13 mouse cellular contexts compared by ENCODE assay signal in the genomic region with DNA sequence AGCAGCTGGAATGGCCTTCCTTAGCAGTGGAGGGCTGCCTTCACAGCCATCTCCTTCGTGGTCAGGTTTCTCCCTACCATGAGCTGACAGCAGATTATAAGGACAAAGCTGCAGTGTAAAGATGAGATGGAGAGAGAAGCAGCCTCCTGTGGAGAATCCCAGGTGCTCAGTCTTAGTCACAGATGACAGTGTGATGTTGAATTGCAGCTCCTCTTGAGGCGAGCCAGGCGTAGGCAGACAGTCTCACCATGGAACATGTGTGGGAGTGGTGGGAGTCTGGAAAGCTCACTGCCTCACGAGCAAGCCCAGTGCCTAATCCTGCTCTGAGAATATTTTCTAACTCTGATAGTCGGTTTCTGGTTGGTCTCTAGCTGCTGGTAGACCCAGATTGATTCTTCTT. TPM values are rescaled to one million over a fixed set of nuclear protein-coding genes. Genes with fewer than 3 reads are reported as not detected.
A peak's percentile ranks its signal among the peaks of the same experiment; 100 is the strongest.
DNase-seq lines count a peak whose midpoint lies in the region; ATAC-seq lines count a peak whose summit lies in the region.
"Had no signal": no experiment of that assay in that cellular context is flagged by ENCODE, and none has a peak within 500 bp of the region (broad histone marks: within the 10 kb centered on the region; RNA-seq: fewer than 3 reads in every experiment).

No protein-coding gene starts in this region.

- no peak overlapping the region for H3K27ac ChIP-seq in neural tube, embryonic 15.5 days (replicated peaks)
- H3K27ac ChIP-seq: embryonic facial prominence, embryonic 10.5 days; forebrain, embryonic 12.5 days; lung, embryonic 15.5 days; neural tube, embryonic 12.5 days had no signal

- 93% methylated on average over 5 of the region's 5 CpGs for WGBS in neural tube, embryonic 15.5 days

- no peaks in the 10 kb centered on the region for H3K9me3 ChIP-seq in neural tube, embryonic 15.5 days (replicated peaks)
- H3K9me3 ChIP-seq: embryonic facial prominence, embryonic 10.5 days; forebrain, embryonic 12.5 days; lung, embryonic 15.5 days; neural tube, embryonic 12.5 days had no signal

- no peak for ATAC-seq in neural tube, embryonic 15.5 days (ENCODE audit: low FRiP score)
- ATAC-seq in erythroid progenitor cell, adult 5-6 weeks (replicated peaks; ENCODE audit: low FRiP score, poor library complexity, severe bottlenecking) = no peak

- no peak overlapping the region for H3K4me2 ChIP-seq in neural tube, embryonic 15.5 days
- H3K4me2 ChIP-seq: forebrain, embryonic 12.5 days; lung, embryonic 15.5 days; neural tube, embryonic 12.5 days had no signal

- H3K9ac ChIP-seq in neural tube, embryonic 15.5 days (replicated peaks) = 0 out of 2 replicates have a peak overlapping the region, but pooled peaks have one; percentile 22
- H3K9ac ChIP-seq: forebrain, embryonic 12.5 days; lung, embryonic 15.5 days; neural tube, embryonic 12.5 days had no signal

- no peaks in the 10 kb centered on the region for H3K27me3 ChIP-seq in neural tube, embryonic 15.5 days (replicated peaks)
- H3K27me3 ChIP-seq: forebrain, embryonic 12.5 days; lung, embryonic 15.5 days; neural tube, embryonic 12.5 days had no signal

- H3K36me3 ChIP-seq in neural tube, embryonic 15.5 days = peaks cover 59% of the 10 kb centered on the region

- H3K4me1 ChIP-seq in neural tube, embryonic 15.5 days = peaks cover 31% of the 10 kb centered on the region

- no peak overlapping the region for H3K4me3 ChIP-seq in neural tube, embryonic 15.5 days (replicated peaks)
- H3K4me3 ChIP-seq: embryonic facial prominence, embryonic 10.5 days; forebrain, embryonic 12.5 days; lung, embryonic 15.5 days; neural tube, embryonic 12.5 days had no signal

- peak; percentile 36 for DNase-seq in cerebellum, adult 11-12 months
- DNase-seq in cerebellum, adult 9-11 months = no peak
- DNase-seq in neural tube, embryonic 10.5 days (ENCODE audit: extremely low spot score, low spot score) = no peak
- peak; percentile 79 to 85 for DNase-seq in left cerebral cortex, adult 18-20 months (ENCODE audit: low spot score in 2 of 2)
- DNase-seq in right cerebral cortex, postnatal 36 days (ENCODE audit: low spot score in 2 of 2) = peak; percentile 83 to 91
- no peak for DNase-seq in retina, embryonic 14.5 days (ENCODE audit: low spot score)
- DNase-seq: kidney, postnatal 14 days had no signal

RNA-seq across cellular contexts. Expression of a gene that starts 3.0 kb away (rescaled TPM):
- 102 and 109 TPM in 2 replicates for polyA plus RNA-seq in neural tube, embryonic 15.5 days (2015; fragmentation: Nextera tagmentation; extraction: Ambion mirVana)
- total RNA-seq in left cerebral cortex, adult 18-20 months (2021) = 100 to 1,000 TPM; 351 to 360 TPM
- 65.4 and 75.3 TPM in 2 replicates for total RNA-seq in erythroid progenitor cell, adult 5-6 weeks (2015; ENCODE audit: low replicate concordance)
- 117 and 119 TPM in 2 replicates for total RNA-seq in erythroid progenitor cell, adult 5-6 weeks (2017; ENCODE audit: low replicate concordance)

RNA-seq across cellular contexts. Expression of a gene that starts 30.8 kb away (rescaled TPM):
- 41.4 and 42.0 TPM in 2 replicates for polyA plus RNA-seq in neural tube, embryonic 15.5 days (2015; fragmentation: Nextera tagmentation; extraction: Ambion mirVana)
- 10 to 100 TPM; 59.7 to 64.1 TPM for total RNA-seq in left cerebral cortex, adult 18-20 months (2021)
- total RNA-seq in erythroid progenitor cell, adult 5-6 weeks (2015; ENCODE audit: low replicate concordance) = 161 and 212 TPM in 2 replicates
- total RNA-seq in erythroid progenitor cell, adult 5-6 weeks (2017; ENCODE audit: low replicate concordance) = 104 and 138 TPM in 2 replicates

RNA-seq across cellular contexts. Expression of a gene that starts 39.0 kb away (rescaled TPM):
- polyA plus RNA-seq in neural tube, embryonic 15.5 days (2015; fragmentation: Nextera tagmentation; extraction: Ambion mirVana) = 24.8 and 28.1 TPM in 2 replicates
- total RNA-seq in left cerebral cortex, adult 18-20 months (2021) = 10 to 100 TPM; 18.6 to 20.4 TPM
- total RNA-seq in erythroid progenitor cell, adult 5-6 weeks (2015; ENCODE audit: low replicate concordance) = 73.2 and 104 TPM in 2 replicates
- total RNA-seq in erythroid progenitor cell, adult 5-6 weeks (2017; ENCODE audit: low replicate concordance) = 66.4 and 93.1 TPM in 2 replicates

RNA-seq across cellular contexts. Expression of a gene that starts 60.0 kb away (rescaled TPM):
- 1.3 and 1.6 TPM in 2 replicates for polyA plus RNA-seq in neural tube, embryonic 15.5 days (2015; fragmentation: Nextera tagmentation; extraction: Ambion mirVana)
- total RNA-seq in left cerebral cortex, adult 18-20 months (2021) = 1 to 10 TPM; 4.4 to 8.2 TPM
- total RNA-seq in erythroid progenitor cell, adult 5-6 weeks (2015; ENCODE audit: low replicate concordance) = 0.84 TPM in 1 of 2 replicates, not detected in the other
- 0.39 and 1.2 TPM in 2 replicates for total RNA-seq in erythroid progenitor cell, adult 5-6 weeks (2017; ENCODE audit: low replicate concordance)

Comparison
In these comparisons a context has a peak if more than half of its experiments do, and no peak if none do; other contexts are left out.
1. DNase-seq: peak in cerebellum, adult 11-12 months (single experiment), left cerebral cortex, adult 18-20 months (2 of 2) and right cerebral cortex, postnatal 36 days (2 of 2); none in cerebellum, adult 9-11 months (single experiment), neural tube, embryonic 10.5 days (single experiment) and retina, embryonic 14.5 days (single experiment).